Mouse (Mus musculus) brain, embryonic 14.5 days (tissue): ENCODE data around the gene Olfr1393.

ENCODE experiments used
- CTCF ChIP-seq: fragments of 200-500 bp; IDR thresholded peaks from 2 replicates; pipeline ENCODE4 v1.5.1; 2012; ENCODE audit warnings: inconsistent platforms, mild to moderate bottlenecking, moderate library complexity, borderline replicate concordance; ENCODE audit not compliant: insufficient read depth, insufficient read length; ENCODE audit errors: extremely low read depth
- POLR2A ChIP-seq: fragments of 200-500 bp; IDR thresholded peaks from 2 replicates; pipeline ENCODE4 v1.6.1; 2012; ENCODE audit warnings: mild to moderate bottlenecking, inconsistent platforms, borderline replicate concordance; ENCODE audit not compliant: poor library complexity, insufficient read depth, insufficient read length, severe bottlenecking; ENCODE audit errors: extremely low read depth

DNA sequence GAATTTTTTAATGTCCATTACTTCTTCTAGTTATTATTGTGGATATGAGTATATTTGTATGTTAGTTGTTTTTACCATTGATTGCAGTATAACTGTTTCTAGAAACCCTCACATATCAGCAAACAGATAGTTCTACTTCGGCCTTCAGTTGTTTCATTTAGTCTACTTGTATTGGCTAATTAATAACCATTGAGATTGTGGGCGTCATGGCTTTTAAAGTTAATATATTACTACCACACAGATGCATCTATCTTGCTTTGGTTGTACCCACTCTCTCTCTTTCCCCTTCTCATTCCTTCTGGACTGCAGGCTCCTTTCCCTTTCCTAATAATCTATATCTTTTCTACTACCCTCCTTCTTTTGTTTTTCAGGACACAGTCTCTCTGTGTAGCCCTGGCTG is 18.8 kb upstream of the Olfr1393 start:
- no peak for TF ChIP-seq CTCF
- TF ChIP-seq POLR2A = no peak
